Mouse (Mus musculus): Measurements from ENCODE around the gene Tnk2.
A peak's percentile ranks its signal among the peaks of the same experiment; 100 is the strongest.
"Not testable (repeated sequence)": the region's sequence is repeated elsewhere in the genome, so short reads cannot be mapped to it uniquely, and the experiment has no call there.

The Tnk2 gene

GRCm38 (mm10) chr16:32636331-32636730 lies 7.3 kb upstream of the Tnk2 start:
- no peak for DNase-seq (ENCODE audit: low spot score in 2 of 2)

GRCm38 (mm10) chr16:32636871-32637521 lies 6.7 kb upstream of the Tnk2 start:
- no peak for DNase-seq (ENCODE audit: low spot score in 2 of 2)

GRCm38 (mm10) chr16:32638476-32638875 lies 5.2 kb upstream of the Tnk2 start:
- DNase-seq (ENCODE audit: low spot score in 2 of 2): peak; percentile 76 to 89

- DNase-seq (ENCODE audit: low spot score in 2 of 2): no peak
Measured at GRCm38 (mm10) chr16:32640096-32640495, 3.6 kb upstream of the Tnk2 start.

- not testable (repeated sequence) for DNase-seq (ENCODE audit: low spot score in 2 of 2)
Measured at GRCm38 (mm10) chr16:32640683-32641082, 3.0 kb upstream of the Tnk2 start.

GRCm38 (mm10) chr16:32641440-32642219 lies 2.0 kb upstream of the Tnk2 start:
- no peak for DNase-seq (ENCODE audit: low spot score in 2 of 2)

GRCm38 (mm10) chr16:32642280-32642679 lies 1.4 kb upstream of the Tnk2 start:
- no peak for DNase-seq (ENCODE audit: low spot score in 2 of 2)

GRCm38 (mm10) chr16:32644069-32644800 lies 561 bp downstream of the Tnk2 start:
- DNase-seq (ENCODE audit: low spot score in 2 of 2): peak in 1 of 2 experiments; percentile 40

- no peak for DNase-seq (ENCODE audit: low spot score in 2 of 2)
Measured at GRCm38 (mm10) chr16:32644801-32645170, 1.1 kb downstream of the Tnk2 start.

- peak; percentile 69 to 78 for DNase-seq (ENCODE audit: low spot score in 2 of 2)
Measured at GRCm38 (mm10) chr16:32645361-32645914, 1.8 kb downstream of the Tnk2 start.

GRCm38 (mm10) chr16:32646014-32646413 lies 2.3 kb downstream of the Tnk2 start:
- DNase-seq (ENCODE audit: low spot score in 2 of 2): no peak

- DNase-seq (ENCODE audit: low spot score in 2 of 2): no peak
Measured at GRCm38 (mm10) chr16:32647712-32648111, 4.0 kb downstream of the Tnk2 start.

- no peak for DNase-seq (ENCODE audit: low spot score in 2 of 2)
Measured at GRCm38 (mm10) chr16:32650461-32650860, 6.8 kb downstream of the Tnk2 start.

GRCm38 (mm10) chr16:32650974-32651618 lies 7.4 kb downstream of the Tnk2 start:
- DNase-seq (ENCODE audit: low spot score in 2 of 2): peak; percentile 81 to 83

- no peak for DNase-seq (ENCODE audit: low spot score in 2 of 2)
Measured at GRCm38 (mm10) chr16:32654071-32654733, 10.5 kb downstream of the Tnk2 start.

- DNase-seq (ENCODE audit: low spot score in 2 of 2): no peak
Measured at GRCm38 (mm10) chr16:32655534-32655933, 11.9 kb downstream of the Tnk2 start.

- no peak for DNase-seq (ENCODE audit: low spot score in 2 of 2)
Measured at GRCm38 (mm10) chr16:32656321-32656720, 12.6 kb downstream of the Tnk2 start.

GRCm38 (mm10) chr16:32656794-32657193 lies 13.1 kb downstream of the Tnk2 start:
- DNase-seq (ENCODE audit: low spot score in 2 of 2): no peak

GRCm38 (mm10) chr16:32657498-32658250 lies 14.0 kb downstream of the Tnk2 start:
- no peak for DNase-seq (ENCODE audit: low spot score in 2 of 2)

- DNase-seq (ENCODE audit: low spot score in 2 of 2): no peak
Measured at GRCm38 (mm10) chr16:32658743-32659171, 15.1 kb downstream of the Tnk2 start.
